Mouse (Mus musculus): Measurements from ENCODE around the gene Olfml1.
A peak's percentile ranks its signal among the peaks of the same experiment; 100 is the strongest.

The Olfml1 gene

GRCm38 (mm10) chr7:107567261-107567671 lies at the start of gene Olfml1:
Olfml1 (plus strand) TSS chr7:107567446.
- DNase-seq: peak; percentile 9

GRCm38 (mm10) chr7:107519256-107520025 lies 47.8 kb upstream of the Olfml1 start:
- DNase-seq: no peak

GRCm38 (mm10) chr7:107521411-107521810 lies 45.8 kb upstream of the Olfml1 start:
- DNase-seq: no peak

GRCm38 (mm10) chr7:107526299-107526698 lies 40.9 kb upstream of the Olfml1 start:
- peak; percentile 11 for DNase-seq

- DNase-seq: no peak
These were observed 39.0 kb upstream of the Olfml1 start for GRCm38 (mm10) chr7:107528169-107528772.

GRCm38 (mm10) chr7:107529364-107529763 lies 37.9 kb upstream of the Olfml1 start:
- DNase-seq: no peak

GRCm38 (mm10) chr7:107535311-107535710 lies 31.9 kb upstream of the Olfml1 start:
- DNase-seq: no peak

- DNase-seq: no peak
These were observed 30.7 kb upstream of the Olfml1 start for GRCm38 (mm10) chr7:107536516-107536915.

GRCm38 (mm10) chr7:107540034-107540433 lies 27.2 kb upstream of the Olfml1 start:
- no peak for DNase-seq

- no peak for DNase-seq
These were observed 22.2 kb upstream of the Olfml1 start for GRCm38 (mm10) chr7:107545011-107545410.

- no peak for DNase-seq
These were observed 19.4 kb upstream of the Olfml1 start for GRCm38 (mm10) chr7:107547872-107548271.

- no peak for DNase-seq
These were observed 13.8 kb upstream of the Olfml1 start for GRCm38 (mm10) chr7:107553461-107553860.

GRCm38 (mm10) chr7:107555906-107556305 lies 11.3 kb upstream of the Olfml1 start:
- no peak for DNase-seq

GRCm38 (mm10) chr7:107560675-107561074 lies 6.6 kb upstream of the Olfml1 start:
- no peak for DNase-seq

- DNase-seq: no peak
These were observed 5.7 kb upstream of the Olfml1 start for GRCm38 (mm10) chr7:107561584-107561983.

GRCm38 (mm10) chr7:107563727-107564126 lies 3.5 kb upstream of the Olfml1 start:
- DNase-seq: no peak

GRCm38 (mm10) chr7:107567674-107568073 lies 428 bp downstream of the Olfml1 start:
- no peak for DNase-seq

- no peak for DNase-seq
These were observed 1.7 kb downstream of the Olfml1 start for GRCm38 (mm10) chr7:107568971-107569370.

GRCm38 (mm10) chr7:107573856-107574255 lies 6.6 kb downstream of the Olfml1 start:
- no peak for DNase-seq

GRCm38 (mm10) chr7:107574276-107574675 lies 7.0 kb downstream of the Olfml1 start:
- DNase-seq: no peak

- no peak for DNase-seq
These were observed 25.4 kb downstream of the Olfml1 start for GRCm38 (mm10) chr7:107592641-107593040.

GRCm38 (mm10) chr7:107593904-107594303 lies 26.7 kb downstream of the Olfml1 start:
- DNase-seq: no peak

GRCm38 (mm10) chr7:107594325-107594856 lies 27.1 kb downstream of the Olfml1 start:
- DNase-seq: peak; percentile 41

- peak; percentile 94 for DNase-seq
These were observed 27.7 kb downstream of the Olfml1 start, which contains the start of gene Ppfibp2 for GRCm38 (mm10) chr7:107594857-107595402. Ppfibp2 (plus strand) TSS chr7:107595207.

All from liver (tissue).